Mouse (Mus musculus): ENCODE data around the gene Rbl1.

DNA sequence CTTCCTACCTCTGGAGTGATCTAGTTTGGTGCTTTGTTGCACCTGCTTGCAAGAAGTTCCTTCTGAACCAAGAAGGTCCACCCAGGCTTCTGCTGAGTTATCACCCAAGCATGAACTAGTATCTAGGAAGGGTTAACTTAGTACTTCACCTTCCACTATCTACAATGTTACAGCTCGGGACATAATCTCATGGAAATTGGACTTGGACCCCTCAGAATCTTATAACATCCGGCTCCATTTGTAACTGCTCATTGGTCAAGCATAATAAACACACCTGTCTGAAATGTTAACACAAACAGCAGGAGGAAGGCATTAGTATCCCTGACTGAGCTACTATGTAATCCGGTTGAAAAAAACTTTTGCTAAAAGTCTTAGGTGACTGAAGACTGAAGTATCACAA is 77.0 kb downstream of the Rbl1 start:
- TF ChIP-seq CTCF (IDR thresholded peaks at IDR 0.05; ENCODE audit: low read depth) (no peak), EP300 (IDR thresholded peaks at IDR 0.05; ENCODE audit: low read depth) (no peak)

Measured in liver, embryonic 14.5 days (tissue).